Mouse (Mus musculus): ENCODE measurements around the gene Ankmy1. TPM values are rescaled to one million over a fixed set of nuclear protein-coding genes. Genes with fewer than 3 reads are reported as not detected.

The Ankmy1 gene
- under 1 TPM in 1 of 2 experiments, not detected in 1; 0.16 TPM for total RNA-seq (2021)

DNA sequence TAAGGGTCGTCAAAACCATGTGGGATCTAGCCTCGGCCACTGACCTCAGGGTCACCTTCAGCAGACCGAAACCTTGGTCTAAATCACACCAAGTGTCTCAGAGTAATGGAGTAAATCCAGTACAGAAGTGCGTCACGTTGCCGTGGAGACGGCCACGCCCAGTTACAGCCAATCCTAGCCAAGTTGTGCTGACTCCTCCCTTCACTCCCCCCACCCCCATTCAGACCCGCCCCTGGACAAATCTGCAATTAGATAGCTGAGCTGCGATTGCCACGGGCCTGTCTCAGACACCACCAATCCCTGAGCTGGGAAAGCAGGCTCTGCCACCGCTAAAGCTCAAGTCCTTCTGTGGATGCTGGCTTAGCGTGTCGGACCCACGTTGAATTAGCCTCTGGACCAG, at the start of gene Ankmy1:
Ankmy1 (minus strand) TSS at position 121 of the 400 bp plus-strand sequence.
- DNase-seq (ENCODE audit: extremely low spot score in 1 of 2, low spot score in 1 of 2) = peak; percentile 37 to 51

DNA sequence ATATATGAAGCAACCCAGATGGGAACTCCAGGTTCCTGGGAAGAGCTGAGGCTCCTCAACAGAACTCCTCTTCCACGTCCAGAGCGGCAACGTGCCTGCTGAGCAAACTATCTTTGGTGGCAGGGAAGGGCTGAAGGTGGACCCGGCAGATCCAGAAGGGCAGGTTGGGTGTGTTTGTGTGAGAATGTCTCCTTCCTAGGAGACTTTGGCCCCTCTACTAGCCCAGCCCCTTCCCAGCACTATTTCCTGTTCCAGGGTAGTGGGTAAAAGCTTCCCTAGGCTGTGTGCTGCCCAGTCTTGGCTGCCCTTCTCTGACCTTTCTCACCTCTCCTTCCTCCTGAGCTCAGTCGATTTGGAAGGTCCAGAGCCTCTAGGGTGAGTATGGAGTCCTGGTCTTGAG, 47.9 kb upstream of the Ankmy1 start, which contains the start of gene Gpr35:
Gpr35 (plus strand) TSS at position 259 of the 400 bp plus-strand sequence.
- no peak for DNase-seq (ENCODE audit: extremely low spot score in 1 of 2, low spot score in 1 of 2)

- DNase-seq (ENCODE audit: extremely low spot score in 1 of 2, low spot score in 1 of 2) = no peak
Observed at GRCm38 (mm10) chr1:92949426-92949825, 46.7 kb upstream of the Ankmy1 start.

GRCm38 (mm10) chr1:92947966-92948365, 45.3 kb upstream of the Ankmy1 start:
- DNase-seq (ENCODE audit: extremely low spot score in 1 of 2, low spot score in 1 of 2) = no peak

DNA sequence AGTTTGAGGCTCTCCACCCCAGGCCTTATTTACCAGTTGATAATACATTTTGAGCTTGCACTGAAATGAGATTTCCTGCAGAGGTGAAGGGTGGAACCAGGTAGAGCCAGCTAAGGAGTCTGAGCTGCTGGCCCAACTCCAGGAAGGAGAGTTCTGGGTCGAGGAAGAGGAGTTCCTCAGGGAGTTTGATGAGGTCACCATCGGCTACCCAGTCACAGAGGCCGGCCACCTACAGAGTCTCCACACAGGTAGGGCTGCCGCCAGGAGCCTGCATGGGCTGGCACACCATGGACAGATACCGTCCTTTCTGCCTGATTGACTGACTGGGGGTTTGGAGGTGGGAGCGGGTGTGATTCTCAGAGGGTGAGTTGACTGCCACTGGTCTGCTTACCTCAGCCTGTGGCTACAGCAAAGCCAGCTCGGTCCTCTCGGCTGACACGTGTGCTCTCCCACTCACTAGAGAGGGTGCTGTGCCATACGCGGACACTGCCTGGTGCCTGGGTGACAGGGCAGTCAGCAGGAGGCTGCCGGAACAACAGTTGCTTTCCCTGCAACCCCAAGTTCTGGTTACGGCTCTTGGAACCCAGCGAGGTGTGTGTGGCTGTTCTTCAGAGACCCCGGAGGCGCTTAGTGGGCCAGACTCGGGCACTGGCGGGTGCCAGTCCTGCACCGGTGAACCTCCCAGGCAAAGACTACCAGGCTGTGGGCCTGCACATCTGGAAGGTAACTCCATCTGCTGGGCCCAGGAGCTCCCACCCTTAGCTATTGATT, 40.7 kb upstream of the Ankmy1 start:
- no peak for DNase-seq (ENCODE audit: extremely low spot score in 1 of 2, low spot score in 1 of 2)

- no peak for DNase-seq (ENCODE audit: extremely low spot score in 1 of 2, low spot score in 1 of 2)
Observed at GRCm38 (mm10) chr1:92939746-92940145, 37.0 kb upstream of the Ankmy1 start.

- no peak for DNase-seq (ENCODE audit: extremely low spot score in 1 of 2, low spot score in 1 of 2)
Observed at GRCm38 (mm10) chr1:92937797-92938196, 35.1 kb upstream of the Ankmy1 start.

DNA sequence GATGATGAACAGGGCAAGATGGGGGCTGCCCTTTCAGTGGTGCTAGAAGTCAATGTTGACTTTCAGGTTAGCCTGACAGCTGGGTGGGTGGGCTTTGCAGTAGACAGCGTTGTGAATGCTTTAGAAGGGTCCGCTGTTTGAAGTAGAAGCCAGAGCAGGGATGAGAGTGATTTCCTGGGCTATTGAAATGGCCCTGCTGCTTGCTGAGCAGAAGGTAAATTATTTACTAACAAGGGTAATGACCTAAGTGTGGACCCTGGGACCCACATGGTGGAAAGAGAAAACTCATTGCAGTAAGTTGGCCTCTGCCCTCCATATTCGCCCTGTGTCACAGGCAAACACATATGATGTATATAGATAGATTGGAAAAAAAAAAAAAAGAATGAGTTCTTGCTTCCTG, 33.8 kb upstream of the Ankmy1 start:
- no peak for DNase-seq (ENCODE audit: extremely low spot score in 1 of 2, low spot score in 1 of 2)

GRCm38 (mm10) chr1:92935977-92936376, 33.3 kb upstream of the Ankmy1 start:
- no peak for DNase-seq (ENCODE audit: extremely low spot score in 1 of 2, low spot score in 1 of 2)

- DNase-seq (ENCODE audit: extremely low spot score in 1 of 2, low spot score in 1 of 2) = peak in 1 of 2 experiments; percentile 45
Observed at GRCm38 (mm10) chr1:92935054-92935962, 32.6 kb upstream of the Ankmy1 start.

DNA sequence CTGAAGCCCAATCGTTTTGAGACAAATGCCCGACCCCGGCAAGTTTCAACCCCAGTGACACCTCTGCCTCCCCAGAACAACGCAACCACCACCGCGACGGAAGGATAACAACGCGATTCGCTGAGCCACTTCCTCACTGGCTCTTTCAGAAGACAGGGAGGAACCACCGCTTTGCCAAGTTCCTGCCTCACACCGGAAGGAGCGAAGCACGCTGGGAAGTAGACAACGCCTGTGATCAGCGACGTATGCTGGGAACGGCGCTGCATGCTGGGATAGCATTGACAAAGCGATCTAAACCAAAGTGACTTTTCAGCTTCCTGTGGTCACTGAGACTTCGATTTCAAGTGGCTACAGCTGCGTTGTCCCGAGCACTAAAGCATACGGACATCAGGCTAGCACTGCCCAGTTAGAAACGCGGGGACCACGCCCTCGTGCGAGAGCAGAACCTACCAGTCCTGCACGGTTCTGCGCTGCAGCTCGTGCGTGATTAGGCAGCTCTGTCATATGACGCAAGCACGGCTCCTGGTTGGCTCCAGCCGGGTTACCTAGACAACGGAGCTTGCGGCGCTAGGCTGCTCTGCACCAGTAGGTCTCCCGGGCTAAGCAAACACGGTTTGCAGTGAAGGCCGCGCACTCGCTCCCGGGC, 31.6 kb upstream of the Ankmy1 start, which contains the start of gene Capn10:
Capn10 (plus strand) TSS at position 195 of the 646 bp plus-strand sequence.
- peak; percentile 80 to 93 for DNase-seq (ENCODE audit: extremely low spot score in 1 of 2, low spot score in 1 of 2)

- DNase-seq (ENCODE audit: extremely low spot score in 1 of 2, low spot score in 1 of 2) = no peak
Observed at GRCm38 (mm10) chr1:92933611-92934010, 30.9 kb upstream of the Ankmy1 start.

GRCm38 (mm10) chr1:92930171-92930706, 27.5 kb upstream of the Ankmy1 start:
- no peak for DNase-seq (ENCODE audit: extremely low spot score in 1 of 2, low spot score in 1 of 2)

- DNase-seq (ENCODE audit: extremely low spot score in 1 of 2, low spot score in 1 of 2) = no peak
Observed at GRCm38 (mm10) chr1:92921496-92921895, 18.8 kb upstream of the Ankmy1 start.

DNA sequence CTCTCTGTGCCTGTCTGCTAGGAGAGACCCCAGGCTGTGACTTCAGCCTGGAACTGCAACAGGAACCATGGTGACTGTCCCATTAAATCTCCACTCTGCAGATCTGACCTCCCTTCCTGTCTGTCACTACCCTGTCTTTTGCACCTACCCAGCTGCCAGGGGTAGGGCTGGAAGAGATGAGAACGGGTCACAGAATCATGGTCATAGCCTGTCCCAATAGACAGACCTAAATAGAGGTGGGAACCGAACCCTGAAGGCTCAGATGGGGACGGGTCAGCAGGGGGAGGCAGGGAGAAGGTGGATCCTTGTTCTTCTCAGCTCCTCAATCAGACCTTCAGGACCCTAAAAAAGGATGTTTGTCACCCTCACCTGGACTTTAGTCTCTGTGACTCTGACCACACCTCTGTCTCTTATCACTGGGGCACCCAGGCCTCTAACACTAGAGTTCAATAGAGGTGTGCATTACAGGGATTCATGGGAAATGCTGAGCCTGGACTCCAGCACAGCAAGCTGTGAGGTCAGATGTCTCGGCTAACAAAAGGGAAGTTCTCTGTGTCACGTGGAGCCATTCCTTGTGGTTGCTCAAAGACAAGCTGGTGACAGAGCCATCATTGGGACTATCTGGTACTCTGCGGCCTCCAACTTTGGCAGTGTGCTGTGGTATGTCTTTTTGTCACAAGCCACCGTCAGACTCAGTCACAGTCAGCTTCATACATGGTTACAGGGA, 17.9 kb upstream of the Ankmy1 start:
- DNase-seq (ENCODE audit: extremely low spot score in 1 of 2, low spot score in 1 of 2) = no peak

GRCm38 (mm10) chr1:92919775-92920174, 17.1 kb upstream of the Ankmy1 start:
- DNase-seq (ENCODE audit: extremely low spot score in 1 of 2, low spot score in 1 of 2) = no peak

DNA sequence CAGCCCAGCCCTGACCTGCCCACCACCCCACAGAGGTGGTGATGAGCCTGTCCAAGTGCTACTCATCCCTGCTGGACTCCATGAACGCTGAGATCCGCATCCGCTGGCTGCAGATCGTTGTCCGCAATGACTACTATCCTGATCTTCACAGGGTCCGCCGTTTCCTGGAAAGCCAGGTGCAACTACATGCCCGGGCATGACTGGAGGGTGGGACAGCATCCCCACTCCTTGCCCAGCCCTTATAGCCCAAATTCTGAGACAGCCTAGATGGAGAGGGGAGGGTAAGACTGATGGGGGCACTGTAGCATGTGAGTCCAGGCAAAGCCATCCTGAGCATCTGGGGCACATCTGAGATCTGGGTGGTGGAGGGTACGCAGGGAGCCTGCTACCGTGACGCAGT, 16.4 kb upstream of the Ankmy1 start:
- DNase-seq (ENCODE audit: extremely low spot score in 1 of 2, low spot score in 1 of 2) = no peak

DNA sequence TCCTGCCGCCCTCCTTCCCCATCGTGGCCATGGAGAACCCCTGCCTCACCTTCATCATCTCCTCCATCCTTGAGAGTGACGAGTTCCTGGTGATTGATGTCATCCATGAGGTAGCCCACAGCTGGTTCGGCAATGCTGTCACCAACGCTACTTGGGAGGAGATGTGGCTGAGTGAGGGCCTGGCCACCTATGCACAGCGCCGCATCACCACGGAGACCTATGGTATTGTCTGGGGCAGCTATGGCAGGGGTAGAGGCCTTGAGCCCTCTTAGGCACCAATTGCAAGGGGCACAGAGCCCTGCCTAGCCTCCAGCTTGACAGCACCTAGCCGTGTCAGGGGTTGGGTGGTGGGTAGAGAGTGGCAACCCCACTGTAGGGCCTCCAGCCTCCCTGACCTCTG, 14.0 kb upstream of the Ankmy1 start:
- DNase-seq (ENCODE audit: extremely low spot score in 1 of 2, low spot score in 1 of 2) = no peak

DNA sequence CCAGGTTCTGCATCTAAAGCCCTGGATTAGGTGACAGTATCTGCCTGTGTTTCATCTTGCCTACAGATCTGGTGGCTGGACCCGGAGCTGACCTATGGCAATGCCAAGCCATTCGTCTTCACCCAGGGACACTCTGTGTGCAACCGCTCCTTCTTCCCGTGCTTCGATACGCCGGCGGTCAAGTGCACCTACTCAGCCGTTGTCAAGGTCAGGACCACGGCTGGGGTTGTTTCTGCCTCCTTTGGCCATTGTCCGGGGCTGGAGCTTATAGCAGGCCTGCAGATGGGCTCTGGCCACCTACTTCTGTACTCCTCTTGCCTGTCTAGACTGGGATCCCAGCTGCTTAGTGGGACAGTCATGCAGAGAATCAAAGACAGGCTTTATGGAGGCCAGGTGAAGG, 12.3 kb upstream of the Ankmy1 start:
- DNase-seq (ENCODE audit: extremely low spot score in 1 of 2, low spot score in 1 of 2) = no peak

DNA sequence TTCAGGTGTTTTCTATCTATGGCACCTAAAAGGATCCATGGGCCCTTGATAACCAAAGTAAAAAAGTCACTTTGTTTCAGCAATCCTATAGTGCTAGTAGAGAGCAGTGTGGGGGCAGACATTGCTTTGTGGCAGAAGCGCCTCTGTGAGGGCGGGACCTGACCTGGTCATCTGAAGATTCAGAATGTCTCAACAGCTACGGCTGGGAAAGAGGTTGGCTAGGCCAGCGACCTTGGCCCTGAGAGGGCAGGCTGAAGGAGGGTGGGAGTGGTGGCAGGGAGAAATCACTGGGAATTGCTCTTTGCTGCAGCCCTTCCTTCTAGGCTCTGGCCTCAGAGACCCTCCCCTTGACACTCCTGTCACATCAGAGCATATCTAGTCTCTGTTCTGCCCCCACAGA, 11.5 kb upstream of the Ankmy1 start:
- DNase-seq (ENCODE audit: extremely low spot score in 1 of 2, low spot score in 1 of 2) = no peak

All from layer of hippocampus, postnatal 25 days (tissue).